Mouse (Mus musculus) forebrain, postnatal 0 days (tissue): ENCODE results near the gene Zfp148. TPM values are rescaled to one million over a fixed set of nuclear protein-coding genes. Genes with fewer than 3 reads are reported as not detected.

Experiments
- ATAC-seq: fragments of 200-750 bp; cut with Nextera tagmentation; 2 replicates; pipeline ENCODE4 v1.8.0; 2017; ENCODE audit warnings: mild to moderate bottlenecking, moderate library complexity
- DNase-seq: peaks from one replicate; pipeline ENCODE4 v3.0.0-alpha.2; 2015
- H3K27ac ChIP-seq: fragments of 300-500 bp; sonication (generic); 2 replicates; pipeline ENCODE4 v1.5.1; 2014; ENCODE audit warnings: low read depth, mild to moderate bottlenecking, antibody characterized with exemption, low read length, moderate library complexity, mixed read lengths
- H3K27me3 ChIP-seq: fragments of 300-500 bp; sonication (generic); 2 replicates; pipeline ENCODE4 v1.6.1; 2014; ENCODE audit warnings: mild to moderate bottlenecking, low read length, mixed read lengths; ENCODE audit not compliant: insufficient read depth
- H3K36me3 ChIP-seq: fragments of 300-500 bp; sonication (generic); 2 replicates; pipeline ENCODE4 v1.6.1; 2014; ENCODE audit warnings: mild to moderate bottlenecking, moderate library complexity; ENCODE audit not compliant: insufficient read depth
- H3K4me1 ChIP-seq: fragments of 300-500 bp; sonication (generic); 2 replicates; pipeline ENCODE4 v1.6.1; 2014; ENCODE audit warnings: antibody characterized with exemption; ENCODE audit not compliant: insufficient read depth
- H3K4me2 ChIP-seq: fragments of 300-500 bp; sonication (generic); 2 replicates; pipeline ENCODE4 v1.6.1; 2014; ENCODE audit warnings: low read depth, mild to moderate bottlenecking, moderate library complexity
- H3K4me3 ChIP-seq: fragments of 300-500 bp; sonication (generic); 2 replicates; pipeline ENCODE4 v1.5.1; 2014; ENCODE audit warnings: low read depth, low read length, mixed read lengths
- H3K9ac ChIP-seq: fragments of 300-500 bp; sonication (generic); 2 replicates; pipeline ENCODE4 v1.6.1; 2014; ENCODE audit warnings: mild to moderate bottlenecking
- H3K9me3 ChIP-seq: fragments of 300-500 bp; sonication (generic); 2 replicates; pipeline ENCODE4 v1.6.1; 2016; ENCODE audit warnings: low read length
- CTCF ChIP-seq: sonication (generic); IDR thresholded peaks from 2 replicates; pipeline ENCODE4 v1.5.1; 2016; ENCODE audit warnings: antibody characterized with exemption, control low read depth, low read depth
- WGBS: fragments of 180-500 bp; shearing (Covaris S2); extraction: QIAGEN DNeasy Blood & Tissue Kit; methylation state at CpG from one replicate; pipeline ENCODE4 v1.1.7; 2014; 5-methylcytosine and 5-hydroxymethylcytosine counted together
- polyA plus RNA-seq: library from polyadenylated mRNA; unstranded; fragments of >200 nt; fragmentation: Nextera tagmentation; extraction: Ambion mirVana; gene quantifications from 2 replicates; pipeline ENCODE4 v1.2.1, GENCODE M21; 2015
- total RNA-seq: library from RNA; depleted of rRNA; stranded (reverse); fragments of >200 nt; gene quantifications from 2 replicates; pipeline ENCODE4 v1.2.3, GENCODE M21; 2014

The Zfp148 gene
- total and polyA plus RNA-seq, 2 experiments from 2014 or later = 54.0 to 59.2 TPM

- no peak for TF ChIP-seq CTCF
- WGBS = 95% methylated on average over 1 of the region's 1 CpGs
- H3K4me3 ChIP-seq = no peak overlapping the region
Observed at GRCm38 (mm10) chr16:33459101-33459500, 78.5 kb downstream of the Zfp148 start.

GRCm38 (mm10) chr16:33461416-33461815 lies 80.8 kb downstream of the Zfp148 start:
- TF ChIP-seq CTCF = no peak
- H3K4me3 ChIP-seq = no peak overlapping the region
- 70% methylated on average over 3 of the region's 3 CpGs for WGBS

More at GRCm38 (mm10) chr16:33459101-33459500, 78.5 kb downstream of the Zfp148 start:
- Histone ChIP-seq H3K27me3 (no peaks in the 10 kb centered on the region), H3K4me2 (no peak overlapping the region), H3K27ac (no peak overlapping the region), H3K36me3 (peaks cover 10% of the 10 kb centered on the region; the same call in 1 of the 2 replicates), H3K9ac (no peak overlapping the region), H3K9me3 (no peaks in the 10 kb centered on the region), H3K4me1 (no peaks in the 10 kb centered on the region)
- no peak for DNase-seq
- no peak for ATAC-seq

GRCm38 (mm10) chr16:33464509-33465241 lies 84.0 kb downstream of the Zfp148 start:
- ATAC-seq = peak; percentile 76
- Histone ChIP-seq H3K36me3 (peaks cover 6% of the 10 kb centered on the region; the same call in 1 of the 2 replicates), H3K27me3 (no peaks in the 10 kb centered on the region)

More at GRCm38 (mm10) chr16:33461416-33461815, 80.8 kb downstream of the Zfp148 start:
- no peaks in the 10 kb centered on the region for H3K27me3 ChIP-seq
- DNase-seq = no peak
- H3K4me2 ChIP-seq = no peak overlapping the region
- peaks cover 10% of the 10 kb centered on the region; the same call in 1 of the 2 replicates for H3K36me3 ChIP-seq
- peaks cover 8% of the 10 kb centered on the region for H3K4me1 ChIP-seq
- H3K9me3 ChIP-seq = no peaks in the 10 kb centered on the region
- ATAC-seq = no peak
- no peak overlapping the region for H3K27ac ChIP-seq
- no peak overlapping the region for H3K9ac ChIP-seq

GRCm38 (mm10) chr16:33465242-33465614 lies 84.6 kb downstream of the Zfp148 start:
- no peak for TF ChIP-seq CTCF
- WGBS = 53% methylated on average over 4 of the region's 4 CpGs
- ATAC-seq (no peak), DNase-seq (no peak)
- no peaks in the 10 kb centered on the region for H3K27me3 ChIP-seq
- H3K9ac ChIP-seq = no peak overlapping the region
- no peak overlapping the region for H3K4me2 ChIP-seq
- H3K4me1 ChIP-seq = peaks cover 8% of the 10 kb centered on the region
- peaks cover 5% of the 10 kb centered on the region; the same call in 1 of the 2 replicates for H3K36me3 ChIP-seq
- peak overlapping the region; percentile 45 for H3K27ac ChIP-seq
- H3K4me3 ChIP-seq = no peak overlapping the region
- no peaks in the 10 kb centered on the region for H3K9me3 ChIP-seq

More at GRCm38 (mm10) chr16:33464509-33465241, 84.0 kb downstream of the Zfp148 start:
- H3K4me2 ChIP-seq = no peak overlapping the region
- WGBS = 33% methylated on average over 4 of the region's 4 CpGs
- H3K4me1 ChIP-seq = peaks cover 8% of the 10 kb centered on the region
- peak; percentile 75 for DNase-seq
- TF ChIP-seq CTCF = no peak
- H3K9ac ChIP-seq = no peak overlapping the region
- no peaks in the 10 kb centered on the region for H3K9me3 ChIP-seq
- no peak overlapping the region for H3K4me3 ChIP-seq
- H3K27ac ChIP-seq = peak overlapping the region; percentile 45; the same call in 1 of the 2 replicates

- H3K9me3 ChIP-seq = no peaks in the 10 kb centered on the region
- no peak for DNase-seq
- no peak overlapping the region for H3K9ac ChIP-seq
- no peak overlapping the region for H3K27ac ChIP-seq
- H3K4me3 ChIP-seq = no peak overlapping the region
- peaks cover 8% of the 10 kb centered on the region for H3K4me1 ChIP-seq
- peaks cover 5% of the 10 kb centered on the region; the same call in 1 of the 2 replicates for H3K36me3 ChIP-seq
- no peak for ATAC-seq
- whole genome bisulfite sequencing = 67% methylated on average over 6 of the region's 6 CpGs
- H3K27me3 ChIP-seq = no peaks in the 10 kb centered on the region
- no peak for TF ChIP-seq CTCF
- H3K4me2 ChIP-seq = no peak overlapping the region
Observed at GRCm38 (mm10) chr16:33467451-33467850, 86.8 kb downstream of the Zfp148 start.

GRCm38 (mm10) chr16:33469973-33470372 lies 89.3 kb downstream of the Zfp148 start:
- Histone ChIP-seq H3K4me3 (no peak overlapping the region), H3K9ac (no peak overlapping the region), H3K27me3 (no peaks in the 10 kb centered on the region), H3K27ac (no peak overlapping the region), H3K36me3 (peaks cover 5% of the 10 kb centered on the region; the same call in 1 of the 2 replicates), H3K9me3 (no peaks in the 10 kb centered on the region), H3K4me2 (no peak overlapping the region), H3K4me1 (peaks cover 3% of the 10 kb centered on the region; the same call in 1 of the 2 replicates)
- TF ChIP-seq CTCF = no peak
- no peak for DNase-seq
- ATAC-seq = no peak

- no peaks in the 10 kb centered on the region for H3K27me3 ChIP-seq
Observed at GRCm38 (mm10) chr16:33474381-33474780, 93.7 kb downstream of the Zfp148 start.

More at GRCm38 (mm10) chr16:33474381-33474780, 93.7 kb downstream of the Zfp148 start:
- Histone ChIP-seq H3K36me3 (peaks cover 19% of the 10 kb centered on the region), H3K9me3 (no peaks in the 10 kb centered on the region), H3K9ac (no peak overlapping the region), H3K4me3 (no peak overlapping the region), H3K4me1 (no peaks in the 10 kb centered on the region), H3K4me2 (no peak overlapping the region), H3K27ac (no peak overlapping the region)
- WGBS = 95% methylated on average over 6 of the region's 6 CpGs
- no peak for TF ChIP-seq CTCF
- DNase-seq = no peak
- no peak for ATAC-seq
